Mouse (Mus musculus) lung, adult 2 months (tissue): ENCODE measurements around the gene Rhbdd2.

Experiments used
- CTCF ChIP-seq: fragments of 200-500 bp; IDR thresholded peaks from 2 replicates; pipeline ENCODE4 v1.5.1; 2011; ENCODE audit warnings: mild to moderate bottlenecking, low read length, control low read depth; ENCODE audit not compliant: insufficient read depth
- POLR2A ChIP-seq: fragments of 200-500 bp; IDR thresholded peaks from 2 replicates; pipeline ENCODE4 v1.6.1; 2011; ENCODE audit warnings: low read depth, mild to moderate bottlenecking, control low read depth, low read length, borderline replicate concordance; ENCODE audit errors: extremely low read depth

- no peak for TF ChIP-seq POLR2A
- no peak for TF ChIP-seq CTCF
Observed at GRCm38 (mm10) chr5:135639760-135640458, 7.5 kb downstream of the Rhbdd2 start.
